ENCODE assay signal across 8 mouse cellular contexts in the genomic region with DNA sequence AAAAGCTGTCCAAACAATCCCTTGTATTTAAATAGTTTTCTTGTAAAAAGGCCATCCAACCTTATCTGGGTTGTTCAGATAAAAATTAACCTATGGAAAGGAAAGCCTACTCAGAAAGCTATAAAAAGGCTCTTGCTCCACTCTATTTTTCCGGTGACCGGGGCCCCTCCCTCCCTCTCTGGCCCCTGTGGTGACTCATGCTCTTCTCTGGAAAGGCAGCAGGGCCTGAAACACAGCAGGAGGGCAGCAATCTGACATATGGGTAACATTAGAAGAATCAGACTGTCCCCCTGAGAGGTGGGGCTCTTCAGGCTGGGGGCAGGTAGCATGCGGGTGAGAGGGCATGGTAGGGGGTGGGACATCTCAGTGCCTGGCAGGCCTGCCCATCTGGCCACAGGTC.
DNase-seq lines count a peak whose midpoint lies in the region; ATAC-seq and TF ChIP-seq lines count a peak whose summit lies in the region.

No protein-coding gene starts in this region.

- peaks cover 11 to 45% of the 10 kb centered on the region in 2 experiments for H3K4me1 ChIP-seq in CH12.LX (ENCODE audit: control insufficient read depth in 1 of 2, insufficient read depth in 2 of 2)
- peaks cover 23% of the 10 kb centered on the region for H3K4me1 ChIP-seq in embryonic fibroblast, embryonic 13.5 days (ENCODE audit: control insufficient read depth, insufficient read depth, low read length)
- peaks cover 32% of the 10 kb centered on the region for H3K4me1 ChIP-seq in liver, embryonic 11.5 days (replicated peaks; ENCODE audit: control insufficient read depth, insufficient read depth, low read length)
- H3K4me1 ChIP-seq in stomach, embryonic 14.5 days (ENCODE audit: control insufficient read depth, insufficient read depth, low read length) = peaks cover 16% of the 10 kb centered on the region; the same call in 1 of the 2 replicates
- peaks cover 22% of the 10 kb centered on the region for H3K4me1 ChIP-seq in hindbrain, embryonic 14.5 days (replicated peaks; ENCODE audit: control insufficient read depth, insufficient read depth, low read length)

- H3K27me3 ChIP-seq in CH12.LX (replicated peaks) = no peaks in the 10 kb centered on the region
- no peaks in the 10 kb centered on the region for H3K27me3 ChIP-seq in liver, embryonic 11.5 days (replicated peaks; ENCODE audit: control insufficient read depth, insufficient read depth, low read length)
- H3K27me3 ChIP-seq in stomach, embryonic 14.5 days (ENCODE audit: control insufficient read depth, insufficient read depth, low read length) = no peaks in the 10 kb centered on the region
- no peaks in the 10 kb centered on the region for H3K27me3 ChIP-seq in hindbrain, embryonic 14.5 days (ENCODE audit: control insufficient read depth, insufficient read depth, low read length)

- ATAC-seq in liver, embryonic 11.5 days (replicated peaks; ENCODE audit: low FRiP score) = 0 out of 2 replicates have a peak, but pooled peaks have one; percentile 40
- peak; percentile 68 for ATAC-seq in stomach, embryonic 14.5 days (ENCODE audit: insufficient number of reproducible peaks, insufficient read depth, low FRiP score, low read depth)
- no peak for ATAC-seq in hindbrain, embryonic 14.5 days (ENCODE audit: low FRiP score)

- 12% methylated on average over 3 of the region's 3 CpGs for WGBS in liver, embryonic 11.5 days
- WGBS in stomach, embryonic 14.5 days = 25% methylated on average over 3 of the region's 3 CpGs
- WGBS in hindbrain, embryonic 14.5 days = 28% methylated on average over 3 of the region's 3 CpGs

- dilution Hi-C loops in CH12.LX (cut with MboI; ENCODE audit: extremely low pct_ligation_motif_present, extremely low pct_unique_long_range_greater_than_20kb, low sequenced_read_pairs) = no loop called here

- TF ChIP-seq CTCF in CH12.LX (conservative IDR thresholded peaks at IDR 0.05 in 1 of 2, IDR thresholded peaks at IDR 0.05 in 1 of 2; ENCODE audit: low read depth in 2 of 2, low read length in 2 of 2) = no peak
- TF ChIP-seq CTCF in embryonic fibroblast, embryonic 13.5 days (IDR thresholded peaks at IDR 0.05; ENCODE audit: borderline replicate concordance, insufficient read depth, low read length) = no peak

- 0 out of 2 replicates have a peak overlapping the region, but pooled peaks have one; percentile 8 for H3K4me2 ChIP-seq in CH12.LX (ENCODE audit: insufficient read depth, low read depth, poor library complexity, severe bottlenecking)
- 0 out of 2 replicates have a peak overlapping the region, but pooled peaks have one; percentile 16 for H3K4me2 ChIP-seq in liver, embryonic 11.5 days
- H3K4me2 ChIP-seq in stomach, embryonic 14.5 days (replicated peaks; ENCODE audit: low read depth, low read length) = no peak overlapping the region
- H3K4me2 ChIP-seq in hindbrain, embryonic 14.5 days (replicated peaks) = no peak overlapping the region

- DNase-seq in CH12.LX (ENCODE audit: extremely low read depth) = peak; percentile 72
- DNase-seq in adrenal gland, postnatal 14 days = peak; percentile 84
- peak; percentile 42 to 52 for DNase-seq in heart, postnatal 36 days
- DNase-seq in liver, embryonic 11.5 days (ENCODE audit: low spot score) = no peak
- DNase-seq in hindbrain, embryonic 14.5 days (ENCODE audit: low spot score) = no peak
- DNase-seq in spleen, postnatal 14 days (ENCODE audit: low spot score in 2 of 2) = no peak

- no peaks in the 10 kb centered on the region for H3K9me3 ChIP-seq in CH12.LX (replicated peaks; ENCODE audit: low read length)
- H3K9me3 ChIP-seq in liver, embryonic 11.5 days (ENCODE audit: control insufficient read depth, low read length) = no peaks in the 10 kb centered on the region
- no peaks in the 10 kb centered on the region for H3K9me3 ChIP-seq in stomach, embryonic 14.5 days (ENCODE audit: control insufficient read depth, low read depth, low read length)
- no peaks in the 10 kb centered on the region for H3K9me3 ChIP-seq in hindbrain, embryonic 14.5 days (ENCODE audit: control insufficient read depth, low read length)

- no peak overlapping the region for H3K4me3 ChIP-seq in CH12.LX (replicated peaks in 1 of 3; ENCODE audit: low read depth in 2 of 3, low read length in 2 of 3, poor library complexity in 1 of 3)
- no peak overlapping the region for H3K4me3 ChIP-seq in embryonic fibroblast, embryonic 13.5 days (ENCODE audit: insufficient read depth, low read length)
- H3K4me3 ChIP-seq in liver, embryonic 11.5 days (ENCODE audit: low read depth, low read length) = no peak overlapping the region
- H3K4me3 ChIP-seq in stomach, embryonic 14.5 days (ENCODE audit: low read depth, low read length) = no peak overlapping the region
- no peak overlapping the region for H3K4me3 ChIP-seq in hindbrain, embryonic 14.5 days (replicated peaks; ENCODE audit: low read length)

- H3K27ac ChIP-seq in CH12.LX (ENCODE audit: insufficient read depth, low read depth) = no peak overlapping the region
- H3K27ac ChIP-seq in embryonic fibroblast, embryonic 13.5 days (ENCODE audit: insufficient read depth, low read length) = peak overlapping the region; percentile 71
- peak overlapping the region; percentile 11; the same call in 1 of the 2 replicates for H3K27ac ChIP-seq in liver, embryonic 11.5 days (ENCODE audit: low read depth, low read length)
- peak overlapping the region; percentile 70; the same call in 1 of the 2 replicates for H3K27ac ChIP-seq in stomach, embryonic 14.5 days (ENCODE audit: low read length)
- H3K27ac ChIP-seq in hindbrain, embryonic 14.5 days = no peak overlapping the region

- H3K36me3 ChIP-seq in CH12.LX (replicated peaks in 1 of 2; ENCODE audit: control insufficient read depth in 1 of 2, insufficient read depth in 1 of 2, low read length in 1 of 2) = no peaks in the 10 kb centered on the region
- no peaks in the 10 kb centered on the region for H3K36me3 ChIP-seq in liver, embryonic 11.5 days (ENCODE audit: control insufficient read depth, insufficient read depth, low read length)
- no peaks in the 10 kb centered on the region for H3K36me3 ChIP-seq in stomach, embryonic 14.5 days (ENCODE audit: control insufficient read depth, insufficient read depth, low read length)
- no peaks in the 10 kb centered on the region for H3K36me3 ChIP-seq in hindbrain, embryonic 14.5 days (replicated peaks; ENCODE audit: control insufficient read depth, insufficient read depth)

- H3K79me2 ChIP-seq in CH12.LX (replicated peaks; ENCODE audit: control insufficient read depth, extremely low read depth, insufficient read depth, poor library complexity, severe bottlenecking) = no peaks in the 10 kb centered on the region

- TF ChIP-seq RAD21 in CH12.LX (IDR thresholded peaks at IDR 0.05; ENCODE audit: low read depth, low read length) = no peak

- TF ChIP-seq POLR2A in CH12.LX (IDR thresholded peaks at IDR 0.05; ENCODE audit: low read depth, low read length) = no peak
- no peak for TF ChIP-seq POLR2A in embryonic fibroblast, embryonic 13.5 days (IDR thresholded peaks at IDR 0.05; ENCODE audit: low read depth, low read length)

- in situ Hi-C loops in CH12.LX (cut with MboI; ENCODE audit: low pct_ligation_motif_present, low pct_unique_long_range_greater_than_20kb, low sequenced_read_pairs) = no loop called here

- peak; percentile 58 for TF ChIP-seq EP300 in CH12.LX (IDR thresholded peaks at IDR 0.05; ENCODE audit: low read length)

- H3K9ac ChIP-seq in CH12.LX (ENCODE audit: insufficient read depth, low read depth) = no peak overlapping the region
- H3K9ac ChIP-seq in liver, embryonic 11.5 days (ENCODE audit: low read depth, low read length) = no peak overlapping the region
- H3K9ac ChIP-seq in stomach, embryonic 14.5 days (replicated peaks; ENCODE audit: low read depth, low read length) = no peak overlapping the region
- H3K9ac ChIP-seq in hindbrain, embryonic 14.5 days = no peak overlapping the region

- intact Hi-C loops in heart, postnatal 36 days (cut with DNase I) = no loop called here

TF ChIP-seq in CH12.LX, 34 proteins besides CTCF, POLR2A, EP300 and RAD21:
- TF ChIP-seq NRF1 (IDR thresholded peaks at IDR 0.05; ENCODE audit: low read depth, low read length) = no peak
- TF ChIP-seq JUND (conservative IDR thresholded peaks at IDR 0.05; ENCODE audit: low read depth, low read length) = peak; percentile 23; the same call in 1 of the 2 replicates
- peak; percentile 89 for TF ChIP-seq MEF2A (IDR thresholded peaks at IDR 0.05; ENCODE audit: borderline replicate concordance, low read depth, low read length)
- TF ChIP-seq ETS1 (conservative IDR thresholded peaks at IDR 0.05; ENCODE audit: low read depth, low read length) = peak; percentile 67
- peak; percentile 68; the same call in 1 of the 2 replicates for TF ChIP-seq MAZ (IDR thresholded peaks at IDR 0.05; ENCODE audit: low read depth, low read length)
- no peak for TF ChIP-seq SIN3A (IDR thresholded peaks at IDR 0.05; ENCODE audit: low read length)

Comparison
In these comparisons a context has a peak if more than half of its experiments do, and no peak if none do; other contexts are left out.
1. DNase-seq: peak in CH12.LX (single experiment), adrenal gland, postnatal 14 days (single experiment) and heart, postnatal 36 days (2 of 2); none in liver, embryonic 11.5 days (single experiment), hindbrain, embryonic 14.5 days (single experiment) and spleen, postnatal 14 days (0 of 2).
2. H3K27ac ChIP-seq: peak in embryonic fibroblast, embryonic 13.5 days (single experiment), liver, embryonic 11.5 days (single experiment) and stomach, embryonic 14.5 days (single experiment); none in CH12.LX (single experiment) and hindbrain, embryonic 14.5 days (single experiment).
3. H3K4me2 ChIP-seq: peak in CH12.LX (single experiment) and liver, embryonic 11.5 days (single experiment); none in stomach, embryonic 14.5 days (single experiment) and hindbrain, embryonic 14.5 days (single experiment).